Mouse (Mus musculus) testis, adult 2 months (tissue): Measurements from ENCODE around the gene Tle6.

Experiments used
- CTCF ChIP-seq: fragments of 200-500 bp; IDR thresholded peaks from 2 replicates; pipeline ENCODE4 v1.5.1; 2012; ENCODE audit warnings: low read depth, mild to moderate bottlenecking, inconsistent platforms, low read length, moderate library complexity; ENCODE audit not compliant: control insufficient read depth, insufficient read depth, insufficient replicate concordance
- POLR2A ChIP-seq: fragments of 200-500 bp; IDR thresholded peaks from 2 replicates; pipeline ENCODE4 v1.6.1; 2012; ENCODE audit warnings: low read depth, mild to moderate bottlenecking, inconsistent platforms, low read length, moderate library complexity; ENCODE audit not compliant: control insufficient read depth

GRCm38 (mm10) chr10:81597137-81597950, 3.5 kb downstream of the Tle6 start:
- TF ChIP-seq POLR2A (0 out of 2 replicates have a peak, but pooled peaks have one; percentile 9), CTCF (no peak)
